Mouse (Mus musculus): ENCODE data around the gene Dlst.

DNA sequence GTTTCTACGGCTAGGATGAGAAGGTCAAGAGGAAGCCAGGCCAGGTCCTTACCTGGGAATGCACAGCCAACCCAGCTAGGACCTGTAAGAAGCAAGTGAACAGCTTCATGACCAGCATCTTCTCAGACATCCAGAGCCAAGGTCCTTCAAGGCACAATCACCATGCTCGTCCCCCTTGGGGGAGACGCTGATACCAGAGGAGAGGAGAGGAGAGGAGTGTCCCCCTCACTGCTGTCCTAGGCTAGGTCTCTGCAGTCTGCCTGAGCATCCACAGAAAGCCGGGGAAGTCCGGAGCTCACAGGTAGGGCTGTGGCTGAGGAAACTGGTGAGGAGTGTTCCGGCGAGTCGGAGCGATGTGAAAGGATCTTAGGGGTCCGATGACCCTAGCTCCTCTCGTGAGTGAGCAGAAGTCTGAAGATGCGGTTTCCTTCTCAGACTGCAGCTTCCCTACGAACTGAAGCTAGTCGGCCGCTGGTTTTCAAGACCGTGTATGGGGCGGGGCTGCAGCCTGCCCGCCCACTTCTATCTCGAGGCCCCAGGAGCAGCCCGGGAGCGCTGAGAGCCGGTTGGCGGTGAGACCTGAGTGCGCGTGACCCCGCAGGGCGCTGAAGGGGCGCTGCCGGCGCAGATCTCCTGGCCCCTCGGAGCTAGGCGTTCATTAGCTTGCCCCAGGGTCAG lies 66.4 kb downstream of the Dlst start:
- TF ChIP-seq CTCF (IDR thresholded peaks at IDR 0.05; ENCODE audit: insufficient read depth, low read length) (no peak), POLR2A (IDR thresholded peaks at IDR 0.05; ENCODE audit: borderline replicate concordance, extremely low read depth, low read depth, low read length) (peak; percentile 29; the same call in 1 of the 2 replicates)
